ENCODE assay signal across 16 mouse cellular contexts in the genomic region with DNA sequence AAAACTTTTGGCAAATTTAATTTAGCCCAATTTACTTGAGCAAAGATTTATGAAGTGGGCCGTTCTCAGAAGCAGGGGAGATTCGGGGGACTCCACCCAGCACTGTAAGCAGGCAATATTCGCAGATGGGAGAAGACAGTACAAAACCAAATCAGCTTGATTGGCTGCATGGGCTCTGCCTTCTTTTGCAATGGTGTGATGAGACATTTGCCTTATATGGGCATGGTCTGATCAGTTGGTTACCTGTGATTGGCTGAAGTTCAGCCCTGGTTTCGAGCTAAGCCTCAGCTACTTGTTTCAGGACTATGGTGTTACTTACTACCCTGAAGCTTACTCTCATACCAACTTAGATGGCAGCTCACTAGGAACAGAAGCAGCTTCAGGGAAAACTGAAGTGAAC.
DNase-seq lines count a peak whose midpoint lies in the region; ATAC-seq and TF ChIP-seq lines count a peak whose summit lies in the region.
"Had no signal": no experiment of that assay in that cellular context is flagged by ENCODE, and none has a peak within 500 bp of the region (broad histone marks: within the 10 kb centered on the region; RNA-seq: fewer than 3 reads in every experiment).

No protein-coding gene starts in this region.

- ATAC-seq in embryonic facial prominence, embryonic 11.5 days (replicated peaks; ENCODE audit: insufficient number of reproducible peaks, low FRiP score, low TSS enrichment, low read depth), result 0 out of 2 replicates have a peak, but pooled peaks have one; percentile 34
- ATAC-seq in midbrain, embryonic 11.5 days (ENCODE audit: low FRiP score), result peak; percentile 22; the same call in 1 of the 2 replicates
- no peak for ATAC-seq in midbrain, embryonic 13.5 days
- 0 out of 2 replicates have a peak, but pooled peaks have one; percentile 12 for ATAC-seq in megakaryocyte progenitor cell, adult 5-6 weeks (replicated peaks; ENCODE audit: poor library complexity)
- ATAC-seq: inflammation-experienced regulatory T-cells, adult 6 months; liver, embryonic 12.5 days; lung, postnatal 0 days had no signal

- TF ChIP-seq CTCF in gastrocnemius, adult 2 months (IDR thresholded peaks at IDR 0.05), result no peak

- H3K36me3 ChIP-seq in embryonic facial prominence, embryonic 11.5 days (replicated peaks; ENCODE audit: control insufficient read depth, insufficient read depth, low read depth, low read length), result no peaks in the 10 kb centered on the region
- no peaks in the 10 kb centered on the region for H3K36me3 ChIP-seq in embryonic facial prominence, embryonic 10.5 days (replicated peaks)
- no peaks in the 10 kb centered on the region for H3K36me3 ChIP-seq in midbrain, embryonic 11.5 days (ENCODE audit: control insufficient read depth, insufficient read depth, low read length)
- no peaks in the 10 kb centered on the region for H3K36me3 ChIP-seq in midbrain, embryonic 13.5 days
- H3K36me3 ChIP-seq: heart, embryonic 13.5 days; limb, embryonic 10.5 days; liver, embryonic 12.5 days had no signal

- intact Hi-C loops in gastrocnemius, adult 2 months (cut with DNase I), result no loop called here

- H3K27me3 ChIP-seq in embryonic facial prominence, embryonic 11.5 days (ENCODE audit: control insufficient read depth, insufficient read depth, low read length), result no peaks in the 10 kb centered on the region
- H3K27me3 ChIP-seq in embryonic facial prominence, embryonic 10.5 days (replicated peaks; ENCODE audit: low read depth, poor library complexity, severe bottlenecking), result no peaks in the 10 kb centered on the region
- no peaks in the 10 kb centered on the region for H3K27me3 ChIP-seq in midbrain, embryonic 11.5 days (ENCODE audit: control insufficient read depth, insufficient read depth, low read length)
- H3K27me3 ChIP-seq in midbrain, embryonic 13.5 days, result no peaks in the 10 kb centered on the region
- H3K27me3 ChIP-seq: heart, embryonic 13.5 days; liver, embryonic 12.5 days; megakaryocyte, embryonic 14.5 days had no signal

- H3K27ac ChIP-seq in embryonic facial prominence, embryonic 11.5 days (replicated peaks; ENCODE audit: low read depth, low read length), result no peak overlapping the region
- no peak overlapping the region for H3K27ac ChIP-seq in embryonic facial prominence, embryonic 10.5 days (replicated peaks)
- no peak overlapping the region for H3K27ac ChIP-seq in midbrain, embryonic 11.5 days (ENCODE audit: low read depth, low read length)
- no peak overlapping the region for H3K27ac ChIP-seq in midbrain, embryonic 13.5 days
- no peak overlapping the region for H3K27ac ChIP-seq in gastrocnemius, adult 2 months
- H3K27ac ChIP-seq: heart, embryonic 13.5 days; limb, embryonic 10.5 days; liver, embryonic 12.5 days had no signal

- H3K4me3 ChIP-seq in embryonic facial prominence, embryonic 11.5 days (ENCODE audit: low read depth, low read length), result no peak overlapping the region
- no peak overlapping the region for H3K4me3 ChIP-seq in embryonic facial prominence, embryonic 10.5 days
- no peak overlapping the region for H3K4me3 ChIP-seq in midbrain, embryonic 11.5 days (ENCODE audit: low read depth, low read length)
- H3K4me3 ChIP-seq in midbrain, embryonic 13.5 days (replicated peaks), result no peak overlapping the region
- H3K4me3 ChIP-seq in gastrocnemius, adult 2 months, result no peak overlapping the region
- H3K4me3 ChIP-seq: heart, embryonic 13.5 days; limb, embryonic 10.5 days; liver, embryonic 12.5 days; megakaryocyte, embryonic 14.5 days had no signal

- DNase-seq in embryonic facial prominence, embryonic 11.5 days (ENCODE audit: low spot score), result no peak
- DNase-seq in embryonic facial prominence, embryonic 10.5 days (ENCODE audit: low spot score), result no peak
- no peak for DNase-seq in midbrain, embryonic 11.5 days (ENCODE audit: low spot score, missing footprints)
- DNase-seq in R1 (ENCODE audit: low read depth, low spot score), result peak; percentile 62
- DNase-seq in gastrocnemius, adult 2 months, result no peak
- DNase-seq in kidney, adult 11 months, result no peak
- DNase-seq: B cell, adult 2 months; cerebellum, postnatal 36 days had no signal

- H3K9ac ChIP-seq in embryonic facial prominence, embryonic 11.5 days (replicated peaks; ENCODE audit: low read length), result no peak overlapping the region
- H3K9ac ChIP-seq in midbrain, embryonic 11.5 days (ENCODE audit: low read length), result no peak overlapping the region
- H3K9ac ChIP-seq in midbrain, embryonic 13.5 days (replicated peaks), result no peak overlapping the region
- H3K9ac ChIP-seq: heart, embryonic 13.5 days; liver, embryonic 12.5 days had no signal

- no peak overlapping the region for H3K4me2 ChIP-seq in embryonic facial prominence, embryonic 11.5 days (ENCODE audit: low read depth, low read length)
- H3K4me2 ChIP-seq in midbrain, embryonic 11.5 days, result no peak overlapping the region
- no peak overlapping the region for H3K4me2 ChIP-seq in midbrain, embryonic 13.5 days (replicated peaks)
- H3K4me2 ChIP-seq: heart, embryonic 13.5 days; liver, embryonic 12.5 days had no signal

- H3K4me1 ChIP-seq in embryonic facial prominence, embryonic 11.5 days (ENCODE audit: control insufficient read depth, insufficient read depth, low read length), result no peaks in the 10 kb centered on the region
- peaks cover 3% of the 10 kb centered on the region; the same call in 1 of the 2 replicates for H3K4me1 ChIP-seq in embryonic facial prominence, embryonic 10.5 days
- no peaks in the 10 kb centered on the region for H3K4me1 ChIP-seq in midbrain, embryonic 11.5 days (ENCODE audit: control insufficient read depth, insufficient read depth, low read length)
- H3K4me1 ChIP-seq in midbrain, embryonic 13.5 days (replicated peaks), result 0 out of 2 replicates have a peak, but pooled peaks cover 3% of the 10 kb centered on the region
- H3K4me1 ChIP-seq: liver, embryonic 12.5 days had no signal

- WGBS in embryonic facial prominence, embryonic 11.5 days, result 76% methylated on average over 4 of the region's 4 CpGs
- WGBS in embryonic facial prominence, embryonic 10.5 days, result 82% methylated on average over 4 of the region's 4 CpGs
- 85% methylated on average over 4 of the region's 4 CpGs for WGBS in midbrain, embryonic 11.5 days
- 78% methylated on average over 4 of the region's 4 CpGs for WGBS in midbrain, embryonic 13.5 days

- H3K9me3 ChIP-seq in embryonic facial prominence, embryonic 11.5 days (replicated peaks; ENCODE audit: control insufficient read depth, low read length), result no peaks in the 10 kb centered on the region
- H3K9me3 ChIP-seq in embryonic facial prominence, embryonic 10.5 days, result no peaks in the 10 kb centered on the region
- H3K9me3 ChIP-seq in midbrain, embryonic 11.5 days (ENCODE audit: control insufficient read depth, low read length), result no peaks in the 10 kb centered on the region
- H3K9me3 ChIP-seq in midbrain, embryonic 13.5 days, result no peaks in the 10 kb centered on the region
- H3K9me3 ChIP-seq: heart, embryonic 13.5 days; limb, embryonic 10.5 days; liver, embryonic 12.5 days; megakaryocyte, embryonic 14.5 days had no signal
